Mouse (Mus musculus): Measurements from ENCODE around the gene Olfr1058.
"Not testable (repeated sequence)": the region's sequence is repeated elsewhere in the genome, so short reads cannot be mapped to it uniquely, and the experiment has no call there.

Olfr1058 gene

DNA sequence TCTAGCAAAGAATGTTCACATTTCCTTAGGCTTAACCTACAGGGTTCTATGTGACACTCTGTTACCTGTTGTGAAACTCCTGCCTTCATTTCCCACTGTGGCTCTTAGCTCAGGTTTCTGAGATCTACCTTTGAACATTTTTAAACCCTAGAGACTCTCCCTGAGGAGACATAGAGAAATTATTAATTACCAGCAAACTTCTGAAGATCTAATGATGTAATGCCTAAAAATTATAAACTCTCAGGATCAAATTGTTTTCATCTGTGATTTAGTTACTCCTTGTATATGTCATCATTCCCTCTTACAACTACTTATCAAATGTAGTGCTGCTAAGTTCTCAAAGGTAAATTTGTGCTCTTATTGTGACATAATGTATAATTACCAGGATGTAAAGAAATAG, at the start of gene Olfr1058:
TSS of gene Olfr1058 (minus strand) at position 101 of the 400 bp plus-strand sequence.
- in situ Hi-C loops (cut with MboI; ENCODE audit: low sequenced_read_pairs), result not testable (repeated sequence)

DNA sequence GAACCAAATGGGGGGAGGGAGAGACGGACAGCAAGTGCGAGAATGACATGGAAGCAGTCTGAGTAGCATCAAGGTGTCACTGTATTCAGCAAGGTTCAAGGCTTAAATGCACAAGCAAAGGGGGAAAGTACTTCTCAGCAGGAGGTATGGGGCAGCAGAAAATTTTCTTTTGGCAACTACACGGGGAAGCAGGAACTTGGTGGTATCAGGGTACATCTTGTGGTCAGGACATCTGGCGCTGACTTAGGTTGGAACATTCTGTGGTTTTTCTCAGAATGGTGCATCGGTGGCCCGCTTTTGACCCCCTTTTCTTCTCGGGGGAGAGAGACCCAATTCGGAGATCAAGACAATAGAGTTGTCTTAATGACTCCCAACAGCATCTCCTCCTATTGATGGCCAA, 40.1 kb upstream of the Olfr1058 start:
- in situ Hi-C loops (cut with MboI; ENCODE audit: low sequenced_read_pairs), result not testable (repeated sequence)

DNA sequence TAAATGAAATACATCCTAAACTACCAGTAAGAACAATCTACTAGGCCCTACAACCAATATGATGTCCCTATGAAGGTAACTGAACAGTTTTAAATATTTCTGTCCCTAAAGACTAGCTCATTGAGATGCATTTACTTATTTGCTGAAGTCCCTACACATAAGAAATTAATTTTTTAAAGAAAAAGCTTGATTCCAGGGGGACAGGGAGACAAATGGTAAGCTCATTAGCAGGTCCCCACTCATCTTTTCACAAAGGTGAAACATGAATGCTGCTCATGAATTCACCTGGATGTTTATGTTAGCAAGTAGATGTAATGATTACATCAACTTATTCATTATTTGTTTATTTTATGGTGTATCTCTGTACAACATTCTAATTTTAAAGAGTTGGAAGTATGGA, 38.3 kb upstream of the Olfr1058 start, which contains the start of gene Olfr1062:
TSS of gene Olfr1062 (minus strand) at position 101 of the 400 bp plus-strand sequence.
- in situ Hi-C loops (cut with MboI; ENCODE audit: low sequenced_read_pairs), result not testable (repeated sequence)

DNA sequence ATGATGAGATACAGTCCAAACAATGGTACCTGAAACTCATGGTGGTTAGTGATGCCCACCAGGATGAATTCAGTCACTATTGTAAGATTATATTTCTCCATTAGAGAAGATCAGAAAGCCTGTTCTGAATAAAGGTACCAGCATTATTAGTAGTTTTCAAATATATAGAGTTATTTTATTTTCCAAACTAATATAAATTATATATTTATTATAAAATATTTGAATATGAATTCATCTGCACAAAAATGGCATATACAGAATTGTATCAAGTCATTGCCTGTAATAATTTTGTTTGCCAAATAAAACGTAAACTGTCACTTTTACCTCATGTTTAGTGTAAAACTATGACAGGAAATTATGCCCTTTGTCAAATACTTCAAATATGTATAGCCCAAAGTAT, 25.6 kb upstream of the Olfr1058 start, which contains the start of gene Olfr1061:
TSS of gene Olfr1061 (minus strand) at position 101 of the 400 bp plus-strand sequence.
- in situ Hi-C loops (cut with MboI; ENCODE audit: low sequenced_read_pairs), result no loop called here

DNA sequence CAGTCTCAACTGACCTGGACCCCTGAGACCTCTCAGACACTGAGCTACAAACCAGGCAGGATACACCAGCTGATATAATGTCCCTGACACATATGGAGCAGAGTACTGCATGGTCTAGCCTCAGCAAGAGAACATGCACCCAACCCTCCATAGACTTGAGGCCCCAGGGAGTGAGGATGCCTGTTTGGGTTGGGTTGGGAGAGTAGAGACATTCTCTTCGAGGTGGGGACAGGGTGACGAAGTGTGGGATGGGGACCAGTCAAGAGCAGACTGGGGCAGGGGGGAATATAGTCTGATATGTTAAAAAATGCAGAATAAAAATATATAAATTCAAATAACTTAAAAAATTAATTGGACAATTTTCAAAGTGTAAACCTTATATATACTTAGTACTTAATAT, 6.8 kb upstream of the Olfr1058 start:
- in situ Hi-C loops (cut with MboI; ENCODE audit: low sequenced_read_pairs), result no loop called here

DNA sequence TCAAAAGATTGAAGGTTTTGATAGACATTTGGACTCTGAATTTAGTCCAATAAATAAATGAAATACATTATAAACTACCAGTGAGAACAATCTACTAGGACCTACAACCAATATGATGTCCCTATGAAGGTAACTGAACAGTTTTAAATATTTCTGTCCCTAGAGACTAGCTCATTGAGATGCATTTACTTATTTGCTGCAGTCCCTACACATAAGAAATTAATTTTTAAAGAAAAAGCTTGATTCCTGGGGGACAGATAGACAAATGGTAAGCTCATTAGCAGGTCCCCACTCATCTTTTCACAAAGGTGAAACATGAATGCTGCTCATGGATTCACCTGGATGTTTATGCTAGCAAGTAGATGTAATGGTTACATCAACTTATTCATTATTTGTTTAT, 10.1 kb downstream of the Olfr1058 start, which contains the start of gene Olfr1057:
TSS of gene Olfr1057 (minus strand) at position 101 of the 400 bp plus-strand sequence.
- in situ Hi-C loops (cut with MboI; ENCODE audit: low sequenced_read_pairs), result no loop called here

DNA sequence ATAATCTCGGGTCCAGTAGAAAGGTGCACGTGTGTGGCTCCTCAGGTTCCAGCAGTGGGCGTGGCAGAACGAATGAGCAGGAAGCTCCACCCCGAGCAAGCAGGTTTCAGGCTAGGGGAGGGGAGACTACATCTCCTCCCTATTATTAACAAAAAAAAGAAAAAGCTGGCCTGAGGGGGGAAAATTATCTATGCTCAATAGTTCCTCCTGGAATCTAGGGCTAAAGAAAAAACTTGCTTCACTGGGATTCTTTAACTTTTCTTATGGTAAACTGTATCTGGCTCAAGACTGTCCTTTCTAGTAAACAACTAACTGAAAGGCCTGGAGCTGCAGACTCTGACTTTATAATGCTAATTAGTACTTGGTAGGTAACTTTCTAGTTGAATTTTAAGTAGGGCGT, 22.0 kb downstream of the Olfr1058 start:
- in situ Hi-C loops (cut with MboI; ENCODE audit: low sequenced_read_pairs), result not testable (repeated sequence)

DNA sequence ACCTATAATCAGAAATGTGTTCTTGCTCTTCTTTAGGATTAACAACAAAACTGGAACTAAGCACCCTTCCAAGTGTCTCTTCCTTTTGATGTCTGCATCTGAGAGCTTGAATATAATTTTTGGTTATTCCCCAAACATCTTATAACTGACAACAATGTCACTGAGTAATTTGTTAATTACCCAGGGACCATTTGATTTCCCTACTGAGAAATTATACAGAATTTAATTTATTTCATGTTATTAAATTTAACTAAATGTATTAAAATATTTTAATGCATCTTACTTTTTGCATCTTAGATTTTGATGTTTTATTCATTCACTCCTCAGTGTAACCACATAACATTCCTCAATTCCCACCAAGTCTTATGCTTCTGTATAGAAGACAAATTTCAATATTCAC, 26.0 kb downstream of the Olfr1058 start, which contains the start of gene Olfr1056:
TSS of gene Olfr1056 (minus strand) at position 101 of the 400 bp plus-strand sequence.
- in situ Hi-C loops (cut with MboI; ENCODE audit: low sequenced_read_pairs), result no loop called here

DNA sequence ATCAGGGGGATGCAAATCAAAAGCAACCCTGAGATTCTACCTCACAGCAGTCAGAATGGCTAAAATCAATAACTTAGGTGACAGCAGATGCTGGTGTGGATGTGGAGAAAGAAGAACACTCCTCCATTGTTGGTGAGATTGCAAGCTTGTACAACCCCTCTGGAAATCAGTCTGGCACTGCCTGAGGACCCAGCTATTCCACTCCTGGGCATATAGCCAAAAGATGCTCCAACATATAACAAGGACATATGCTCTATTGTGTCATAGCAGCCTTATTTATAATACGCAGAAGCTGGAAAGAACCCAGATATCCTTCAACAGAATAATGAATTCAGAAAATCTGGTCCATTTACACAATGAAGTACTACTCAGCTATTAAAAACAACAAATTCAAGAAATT, 36.6 kb downstream of the Olfr1058 start:
- in situ Hi-C loops (cut with MboI; ENCODE audit: low sequenced_read_pairs), result not testable (repeated sequence)

DNA sequence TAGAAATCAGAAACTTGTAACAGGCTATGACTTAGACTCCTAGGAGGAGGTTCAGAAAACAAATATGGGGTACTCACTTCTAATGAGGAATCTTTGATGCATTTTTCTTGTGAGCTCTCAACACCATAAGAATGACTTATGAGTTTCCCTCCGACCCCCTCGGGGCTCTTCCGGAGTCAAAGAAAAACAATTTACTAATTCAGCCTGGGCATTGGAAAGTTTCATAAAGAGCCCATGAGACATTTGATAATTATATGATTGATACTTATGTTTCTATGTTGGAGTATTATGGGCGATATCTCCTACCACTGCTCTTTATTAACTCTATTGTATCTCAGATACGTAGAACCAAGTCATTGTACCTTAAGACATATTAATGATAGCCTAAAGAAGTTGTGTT, 38.2 kb downstream of the Olfr1058 start, which contains the start of gene Olfr1055:
TSS of gene Olfr1055 (minus strand) at position 101 of the 400 bp plus-strand sequence.
- in situ Hi-C loops (cut with MboI; ENCODE audit: low sequenced_read_pairs), result no loop called here

DNA sequence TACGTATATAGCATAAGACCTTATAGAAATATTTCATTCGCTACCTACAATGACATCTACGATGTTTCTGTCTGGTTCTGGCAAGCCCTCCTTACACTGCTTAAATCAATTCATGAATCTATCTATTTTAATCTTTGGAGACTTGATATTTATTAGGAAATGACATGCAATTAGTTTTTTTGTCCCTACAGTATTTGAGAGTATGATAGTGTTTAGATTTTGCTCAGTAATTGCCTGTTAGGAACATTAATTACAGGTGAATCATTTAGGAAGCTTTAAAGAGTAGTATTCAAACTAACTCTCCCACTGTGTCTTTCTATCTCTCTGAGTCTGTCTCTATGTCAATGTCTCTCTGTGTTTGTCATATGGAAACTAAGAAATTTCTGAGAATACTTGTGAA, 53.0 kb downstream of the Olfr1058 start, which contains the start of gene Olfr1054:
TSS of gene Olfr1054 (minus strand) at position 101 of the 400 bp plus-strand sequence.
- in situ Hi-C loops (cut with MboI; ENCODE audit: low sequenced_read_pairs), result no loop called here
